Mouse (Mus musculus) B cell, adult 2 months (primary cell): Measurements from ENCODE around the gene Apoa4.

Source experiments
- DNase-seq, 2 experiments: peaks; one replicate each; pipeline ENCODE4 v3.0.0; 2022

Gene Apoa4

GRCm38 (mm10) chr9:46282631-46283436, 42.3 kb downstream of the Apoa4 start, which contains the start of gene Bud13:
Bud13 (plus strand) TSS chr9:46283008.
- peak; percentile 96 for DNase-seq
